9 mouse cellular contexts compared by ENCODE assay signal in the genomic region with DNA sequence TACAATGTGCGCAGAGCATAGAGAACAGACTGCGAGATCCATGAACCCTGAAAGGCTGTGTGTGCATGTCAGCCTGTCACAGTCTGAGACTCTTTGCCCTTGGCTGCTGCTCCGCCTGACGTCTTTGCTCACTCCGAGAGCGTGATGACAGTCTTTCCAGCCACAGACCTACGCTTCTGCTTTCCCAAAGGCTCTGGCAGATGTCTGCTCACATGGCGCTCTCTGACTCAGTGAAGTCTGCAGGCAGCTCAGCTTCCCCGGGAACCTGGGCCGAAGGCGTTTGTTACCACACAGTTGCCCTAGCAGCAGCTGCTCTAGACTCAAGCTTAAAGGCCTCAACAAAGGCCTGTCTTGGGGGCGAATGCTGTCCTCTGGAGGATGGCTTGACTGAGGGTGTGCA. TPM values are rescaled to one million over a fixed set of nuclear protein-coding genes. Genes with fewer than 3 reads are reported as not detected.
DNase-seq lines count a peak whose midpoint lies in the region; ATAC-seq lines count a peak whose summit lies in the region.
"Had no signal": no experiment of that assay in that cellular context is flagged by ENCODE, and none has a peak within 500 bp of the region (broad histone marks: within the 10 kb centered on the region; RNA-seq: fewer than 3 reads in every experiment).

No protein-coding gene starts in this region.

- H3K4me1 ChIP-seq in embryonic facial prominence, embryonic 15.5 days = peaks cover 49% of the 10 kb centered on the region
- H3K4me1 ChIP-seq in heart, embryonic 13.5 days = peaks cover 45% of the 10 kb centered on the region
- H3K4me1 ChIP-seq in midbrain, embryonic 13.5 days (replicated peaks) = peaks cover 34% of the 10 kb centered on the region

- peak overlapping the region; percentile 76 for H3K27ac ChIP-seq in embryonic facial prominence, embryonic 15.5 days (replicated peaks)
- H3K27ac ChIP-seq in heart, embryonic 13.5 days (replicated peaks) = peak overlapping the region; percentile 68
- 0 out of 2 replicates have a peak overlapping the region, but pooled peaks have one; percentile 31 for H3K27ac ChIP-seq in midbrain, embryonic 13.5 days

- WGBS in embryonic facial prominence, embryonic 15.5 days = 30% methylated on average over 12 of the region's 12 CpGs
- WGBS in heart, embryonic 13.5 days = 37% methylated on average over 12 of the region's 12 CpGs
- 47% methylated on average over 12 of the region's 12 CpGs for WGBS in midbrain, embryonic 13.5 days

- DNase-seq in urinary bladder, postnatal 14 days (ENCODE audit: low spot score) = peak; percentile 29
- no peak for DNase-seq in urinary bladder, adult 2 months (ENCODE audit: low spot score)
- DNase-seq in left cerebral cortex, adult 11 months (ENCODE audit: low spot score) = peak; percentile 85
- no peak for DNase-seq in T-cell, adult 2 months (ENCODE audit: low spot score)
- no peak for DNase-seq in kidney, postnatal 36 days

- no peaks in the 10 kb centered on the region for H3K27me3 ChIP-seq in embryonic facial prominence, embryonic 15.5 days
- no peaks in the 10 kb centered on the region for H3K27me3 ChIP-seq in heart, embryonic 13.5 days (replicated peaks)
- H3K27me3 ChIP-seq in midbrain, embryonic 13.5 days = no peaks in the 10 kb centered on the region

- H3K9me3 ChIP-seq in embryonic facial prominence, embryonic 15.5 days (replicated peaks) = no peaks in the 10 kb centered on the region
- no peaks in the 10 kb centered on the region for H3K9me3 ChIP-seq in heart, embryonic 13.5 days
- no peaks in the 10 kb centered on the region for H3K9me3 ChIP-seq in midbrain, embryonic 13.5 days

- peak; percentile 36; the same call in 1 of the 2 replicates for ATAC-seq in embryonic facial prominence, embryonic 15.5 days (ENCODE audit: insufficient number of reproducible peaks, low FRiP score, low TSS enrichment, low read depth)
- ATAC-seq in heart, embryonic 13.5 days (ENCODE audit: extremely low read depth, insufficient number of reproducible peaks, low FRiP score, low TSS enrichment) = no peak
- ATAC-seq in midbrain, embryonic 13.5 days = peak; percentile 25; the same call in 1 of the 2 replicates

- no peak overlapping the region for H3K4me3 ChIP-seq in embryonic facial prominence, embryonic 15.5 days (replicated peaks)
- H3K4me3 ChIP-seq in heart, embryonic 13.5 days = no peak overlapping the region
- H3K4me3 ChIP-seq in midbrain, embryonic 13.5 days (replicated peaks) = no peak overlapping the region

- no peaks in the 10 kb centered on the region for H3K36me3 ChIP-seq in embryonic facial prominence, embryonic 15.5 days
- no peaks in the 10 kb centered on the region for H3K36me3 ChIP-seq in heart, embryonic 13.5 days
- H3K36me3 ChIP-seq in midbrain, embryonic 13.5 days = no peaks in the 10 kb centered on the region

- no peak overlapping the region for H3K9ac ChIP-seq in embryonic facial prominence, embryonic 15.5 days
- peak overlapping the region; percentile 62 for H3K9ac ChIP-seq in heart, embryonic 13.5 days
- no peak overlapping the region for H3K9ac ChIP-seq in midbrain, embryonic 13.5 days (replicated peaks)

- H3K4me2 ChIP-seq in embryonic facial prominence, embryonic 15.5 days (replicated peaks) = no peak overlapping the region
- peak overlapping the region; percentile 25 for H3K4me2 ChIP-seq in heart, embryonic 13.5 days
- no peak overlapping the region for H3K4me2 ChIP-seq in midbrain, embryonic 13.5 days (replicated peaks)

RNA-seq across cellular contexts. Expression of a gene that starts 15.0 kb away (rescaled TPM):
- 43.3 and 49.4 TPM in 2 replicates for polyA plus RNA-seq in urinary bladder, adult 2 months (2012; rRNA removed)
- 42.1 and 44.0 TPM in 2 replicates for polyA plus RNA-seq in embryonic facial prominence, embryonic 15.5 days (2015; fragmentation: Nextera tagmentation; extraction: Ambion mirVana)
- polyA plus RNA-seq in heart, embryonic 13.5 days (2015; fragmentation: Nextera tagmentation; extraction: Ambion mirVana) = 24.2 and 26.3 TPM in 2 replicates
- polyA plus RNA-seq in midbrain, embryonic 13.5 days (2015; fragmentation: Nextera tagmentation; extraction: Ambion mirVana) = 16.0 and 16.1 TPM in 2 replicates

RNA-seq across cellular contexts. Expression of a gene that starts 34.4 kb away (rescaled TPM):
- 0.24 and 0.29 TPM in 2 replicates for polyA plus RNA-seq in urinary bladder, adult 2 months (2012; rRNA removed)
- 0.70 and 0.94 TPM in 2 replicates for polyA plus RNA-seq in embryonic facial prominence, embryonic 15.5 days (2015; fragmentation: Nextera tagmentation; extraction: Ambion mirVana)
- polyA plus RNA-seq in heart, embryonic 13.5 days (2015; fragmentation: Nextera tagmentation; extraction: Ambion mirVana) = 0.13 and 0.25 TPM in 2 replicates
- polyA plus RNA-seq in midbrain, embryonic 13.5 days (2015; fragmentation: Nextera tagmentation; extraction: Ambion mirVana) = not detected in 2 replicates
- polyA plus RNA-seq: neural tube, embryonic 11.5 days had no signal

RNA-seq across cellular contexts. Expression of a gene that starts 56.2 kb away (rescaled TPM):
- 77.1 and 80.1 TPM in 2 replicates for polyA plus RNA-seq in urinary bladder, adult 2 months (2012; rRNA removed)
- 78.5 and 85.1 TPM in 2 replicates for polyA plus RNA-seq in embryonic facial prominence, embryonic 15.5 days (2015; fragmentation: Nextera tagmentation; extraction: Ambion mirVana)
- 49.0 and 49.1 TPM in 2 replicates for polyA plus RNA-seq in heart, embryonic 13.5 days (2015; fragmentation: Nextera tagmentation; extraction: Ambion mirVana)
- 67.1 and 72.2 TPM in 2 replicates for polyA plus RNA-seq in midbrain, embryonic 13.5 days (2015; fragmentation: Nextera tagmentation; extraction: Ambion mirVana)

Comparison
In these comparisons a context has a peak if more than half of its experiments do, and no peak if none do; other contexts are left out.
1. DNase-seq: peak in urinary bladder, postnatal 14 days (single experiment) and left cerebral cortex, adult 11 months (single experiment); none in urinary bladder, adult 2 months (single experiment), T-cell, adult 2 months (single experiment) and kidney, postnatal 36 days (0 of 2).
2. Peak in every context shown above with its lines, with median percentiles within 50 percentile points of each other: H3K27ac ChIP-seq.